In genomic region chr12:17574591-17574990, GRCm38 (mm10) we compare ENCODE assay signal across 33 mouse cellular contexts.
"Had no signal": no experiment of that assay in that cellular context is flagged by ENCODE, and none has a peak within 500 bp of the region (broad histone marks: within the 10 kb centered on the region; RNA-seq: fewer than 3 reads in every experiment).

No protein-coding gene starts in this region.

- H3K4me2 ChIP-seq: limb, embryonic 12.5 days; limb, embryonic 13.5 days; limb, embryonic 15.5 days; liver, embryonic 11.5 days; liver, embryonic 12.5 days; liver, embryonic 13.5 days; liver, embryonic 15.5 days; lung, embryonic 14.5 days; lung, embryonic 15.5 days; midbrain, embryonic 11.5 days; midbrain, embryonic 12.5 days; midbrain, embryonic 13.5 days; midbrain, embryonic 15.5 days; neural tube, embryonic 12.5 days; neural tube, embryonic 13.5 days had no signal

- DNase-seq: left cerebral cortex, postnatal 4 days; liver; liver, embryonic 13.5 days; liver, postnatal 0 days; lung, adult 18-20 months; lung, adult 2 months; lung, embryonic 14.5 days; lung, postnatal 10 days; lung, postnatal 14 days; lung, postnatal 36 days; lung, postnatal 4 days; midbrain, embryonic 14.5 days had no signal

- H3K36me3 ChIP-seq: limb, embryonic 10.5 days; limb, embryonic 12.5 days; limb, embryonic 13.5 days; limb, embryonic 15.5 days; liver, embryonic 12.5 days; liver, embryonic 13.5 days; liver, embryonic 15.5 days; lung, embryonic 15.5 days; midbrain, embryonic 10.5 days; midbrain, embryonic 12.5 days; midbrain, embryonic 13.5 days; midbrain, embryonic 15.5 days; neural tube, embryonic 12.5 days; neural tube, embryonic 13.5 days had no signal

- H3K27ac ChIP-seq: limb, embryonic 10.5 days; limb, embryonic 12.5 days; limb, embryonic 13.5 days; limb, embryonic 15.5 days; liver, embryonic 12.5 days; liver, embryonic 13.5 days; liver, embryonic 14.5 days; liver, embryonic 15.5 days; lung, embryonic 15.5 days; macrophage; midbrain, embryonic 10.5 days; midbrain, embryonic 12.5 days; midbrain, embryonic 13.5 days; midbrain, embryonic 15.5 days; neural tube, embryonic 12.5 days; neural tube, embryonic 13.5 days had no signal

- H3K4me3 ChIP-seq: limb, embryonic 10.5 days; limb, embryonic 12.5 days; limb, embryonic 13.5 days; limb, embryonic 15.5 days; liver, embryonic 12.5 days; liver, embryonic 13.5 days; liver, embryonic 15.5 days; lung, embryonic 15.5 days; megakaryocyte, embryonic 14.5 days; midbrain, embryonic 10.5 days; midbrain, embryonic 12.5 days; midbrain, embryonic 13.5 days; midbrain, embryonic 15.5 days; myocyte; neural tube, embryonic 12.5 days; neural tube, embryonic 13.5 days had no signal

- ATAC-seq: liver, embryonic 12.5 days; liver, postnatal 0 days; lung, postnatal 0 days; midbrain, embryonic 13.5 days; midbrain, embryonic 15.5 days; midbrain, embryonic 16.5 days had no signal

- H3K9ac ChIP-seq: limb, embryonic 12.5 days; limb, embryonic 13.5 days; limb, embryonic 15.5 days; liver, embryonic 12.5 days; liver, embryonic 13.5 days; liver, embryonic 14.5 days; liver, embryonic 15.5 days; liver, postnatal 0 days; lung, embryonic 14.5 days; lung, embryonic 15.5 days; midbrain, embryonic 12.5 days; midbrain, embryonic 13.5 days; midbrain, embryonic 15.5 days; neural tube, embryonic 12.5 days; neural tube, embryonic 13.5 days had no signal

- H3K9me3 ChIP-seq: limb, embryonic 10.5 days; limb, embryonic 12.5 days; limb, embryonic 13.5 days; limb, embryonic 15.5 days; liver, embryonic 12.5 days; liver, embryonic 13.5 days; liver, embryonic 15.5 days; lung, embryonic 15.5 days; megakaryocyte, embryonic 14.5 days; midbrain, embryonic 10.5 days; midbrain, embryonic 12.5 days; midbrain, embryonic 13.5 days; midbrain, embryonic 15.5 days; neural tube, embryonic 12.5 days; neural tube, embryonic 13.5 days had no signal

- H3K27me3 ChIP-seq: limb, embryonic 12.5 days; limb, embryonic 13.5 days; limb, embryonic 15.5 days; lung, embryonic 15.5 days; midbrain, embryonic 12.5 days; midbrain, embryonic 13.5 days; midbrain, embryonic 15.5 days; neural tube, embryonic 12.5 days; neural tube, embryonic 13.5 days had no signal
